7 mouse cellular contexts compared by ENCODE assay signal in the genomic region with DNA sequence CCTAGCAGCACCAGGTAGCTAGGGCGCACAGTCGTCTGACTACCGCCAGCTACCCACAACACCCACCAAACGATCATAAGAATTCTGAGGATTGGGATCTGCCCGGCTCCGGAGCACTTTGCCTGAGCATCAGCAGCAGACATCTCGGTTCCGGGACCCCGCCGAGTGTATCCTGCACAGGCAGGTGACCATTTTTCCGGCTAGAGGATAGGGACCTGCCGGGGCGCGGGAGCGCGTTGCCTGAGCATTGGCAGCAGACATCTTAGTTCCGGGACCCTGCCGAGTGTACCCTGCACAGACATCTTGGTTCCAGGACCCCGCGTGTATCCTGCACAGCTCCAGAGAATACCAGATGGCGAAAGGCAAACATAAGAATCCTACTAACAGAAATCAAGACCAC.
DNase-seq lines count a peak whose midpoint lies in the region; TF ChIP-seq lines count a peak whose summit lies in the region.
"Not testable (repeated sequence)": the region's sequence is repeated elsewhere in the genome, so short reads cannot be mapped to it uniquely, and the experiment has no call there.

No protein-coding gene starts in this region.

- H3K36me3 ChIP-seq in E14TG2a.4 (ENCODE audit: insufficient read depth, low read length); ES-Bruce4 (ENCODE audit: control insufficient read depth, insufficient read depth, low read length, poor library complexity, severe bottlenecking); ES-E14 (ENCODE audit: control insufficient read depth, insufficient read depth, low read length, poor library complexity, severe bottlenecking): not testable (repeated sequence)

- not testable (repeated sequence) for H3K27ac ChIP-seq in ES-Bruce4 (ENCODE audit: insufficient read depth, low read length); ES-E14 (ENCODE audit: insufficient read depth, low read depth, low read length, poor library complexity, severe bottlenecking)

- H3K9me3 ChIP-seq in E14TG2a.4 (ENCODE audit: low read length); ES-Bruce4 (replicated peaks; ENCODE audit: control insufficient read depth, insufficient read depth, low read length, poor library complexity, severe bottlenecking); ES-E14 (ENCODE audit: control insufficient read depth, insufficient read depth, low read depth, low read length): not testable (repeated sequence)

- peak overlapping the region; percentile 73 for H3K4me3 ChIP-seq in E14TG2a.4 (replicated peaks; ENCODE audit: low read length)
- H3K4me3 ChIP-seq in ES-Bruce4 (ENCODE audit: low read depth, low read length), result peak overlapping the region; percentile 57
- peak overlapping the region; percentile 60 to 62 for H3K4me3 ChIP-seq in ES-E14 (ENCODE audit: insufficient read depth in 1 of 2, low read depth in 1 of 2, low read length in 2 of 2, poor library complexity in 1 of 2, severe bottlenecking in 1 of 2)

- peak; percentile 23 for DNase-seq in ES-CJ7 (ENCODE audit: low read depth, low spot score)
- DNase-seq in ES-E14 (ENCODE audit: low read depth, low spot score), result not testable (repeated sequence)
- DNase-seq in R1 (ENCODE audit: low read depth, low spot score), result peak; percentile 49
- DNase-seq in ZHBTc4 (ENCODE audit: low read depth, low spot score), result peak; percentile 44
- DNase-seq in heart, adult 11 months, result peak; percentile 83

- in situ Hi-C loops in ES-E14 (cut with MboI; ENCODE audit: low sequenced_read_pairs in 2 of 2, unreplicated experiment in 2 of 2), result not testable (repeated sequence)

- not testable (repeated sequence) for H3K4me1 ChIP-seq in E14TG2a.4 (replicated peaks; ENCODE audit: low read depth, low read length); ES-Bruce4 (ENCODE audit: control insufficient read depth, insufficient read depth, low read length); ES-E14 (ENCODE audit: control insufficient read depth in 2 of 2, insufficient read depth in 2 of 2, low read length in 2 of 2, poor library complexity in 1 of 2)

- TF ChIP-seq EP300 in ES-Bruce4 (IDR thresholded peaks at IDR 0.05; ENCODE audit: insufficient read depth, low read depth, low read length), result not testable (repeated sequence)

- TF ChIP-seq CTCF in E14TG2a.4 (conservative IDR thresholded peaks at IDR 0.05; ENCODE audit: low read length); ES-Bruce4 (IDR thresholded peaks at IDR 0.05; ENCODE audit: low read depth, low read length): not testable (repeated sequence)

- H3K9ac ChIP-seq in ES-Bruce4 (ENCODE audit: low read depth, poor library complexity, severe bottlenecking) (peak overlapping the region; percentile 57), ES-E14 (ENCODE audit: insufficient read depth, low read depth, low read length, poor library complexity, severe bottlenecking) (peak overlapping the region; percentile 76)

- not testable (repeated sequence) for H3K27me3 ChIP-seq in E14TG2a.4 (ENCODE audit: insufficient read depth, low read length); ES-Bruce4 (ENCODE audit: control insufficient read depth, insufficient read depth, low read length, poor library complexity, severe bottlenecking)

- TF ChIP-seq POLR2A in ES-Bruce4 (IDR thresholded peaks at IDR 0.05; ENCODE audit: insufficient read depth, low read length), result not testable (repeated sequence)
